Mouse (Mus musculus) midbrain, postnatal 0 days (tissue): Measurements from ENCODE around the gene Slc16a8. TPM values are rescaled to one million over a fixed set of nuclear protein-coding genes. Genes with fewer than 3 reads are reported as not detected.
A peak's percentile ranks its signal among the peaks of the same experiment; 100 is the strongest.

Experiments used
- ATAC-seq: fragments of 200-750 bp; cut with Nextera tagmentation; 2 replicates; pipeline ENCODE4 v1.8.0; 2017; ENCODE audit warnings: moderate number of reproducible peaks, mild to moderate bottlenecking, moderate TSS enrichment, moderate library complexity; ENCODE audit not compliant: low FRiP score
- DNase-seq: peaks from one replicate; pipeline ENCODE4 v3.0.0-alpha.2; 2015; ENCODE audit warnings: low spot score
- H3K27ac ChIP-seq: fragments of 300-500 bp; sonication (generic); 2 replicates; pipeline ENCODE4 v1.5.1; 2014; ENCODE audit warnings: low read depth, mild to moderate bottlenecking, low read length, mixed read lengths
- H3K27me3 ChIP-seq: fragments of 300-500 bp; sonication (generic); 2 replicates; pipeline ENCODE4 v1.6.1; 2014; ENCODE audit warnings: low read length, control low read depth, mixed read lengths; ENCODE audit not compliant: insufficient read depth
- H3K36me3 ChIP-seq: fragments of 300-500 bp; sonication (generic); 2 replicates; pipeline ENCODE4 v1.6.1; 2014; ENCODE audit warnings: low read length, control low read depth, mixed read lengths; ENCODE audit not compliant: insufficient read depth
- H3K4me1 ChIP-seq: fragments of 300-500 bp; sonication (generic); 2 replicates; pipeline ENCODE4 v1.6.1; 2014; ENCODE audit warnings: mild to moderate bottlenecking, control low read depth, antibody characterized with exemption, low read length, mixed read lengths; ENCODE audit not compliant: insufficient read depth
- H3K4me2 ChIP-seq: fragments of 300-500 bp; sonication (generic); 2 replicates; pipeline ENCODE4 v1.6.1; 2014; ENCODE audit warnings: low read depth, mild to moderate bottlenecking, low read length, mixed read lengths; ENCODE audit not compliant: poor library complexity, severe bottlenecking
- H3K4me3 ChIP-seq: fragments of 300-500 bp; sonication (generic); 2 replicates; pipeline ENCODE4 v1.5.1; 2014; ENCODE audit warnings: low read depth, mild to moderate bottlenecking, low read length, moderate library complexity
- H3K9ac ChIP-seq: fragments of 300-500 bp; sonication (generic); replicated peaks from 2 replicates; pipeline ENCODE4 v1.6.1; 2014; ENCODE audit warnings: mild to moderate bottlenecking, low read length, moderate library complexity, mixed read lengths; ENCODE audit not compliant: poor library complexity, severe bottlenecking
- H3K9me3 ChIP-seq: fragments of 300-500 bp; sonication (generic); 2 replicates; pipeline ENCODE4 v1.6.1; 2016; ENCODE audit warnings: low read length, control low read depth
- CTCF ChIP-seq: IDR thresholded peaks from 2 replicates; pipeline ENCODE4 v1.5.1; 2016; ENCODE audit warnings: antibody characterized with exemption, mild to moderate bottlenecking
- WGBS: fragments of 180-500 bp; shearing (Covaris S2); extraction: QIAGEN DNeasy Blood & Tissue Kit; methylation state at CpG from one replicate; pipeline ENCODE4 v1.1.7; 2014; 5-methylcytosine and 5-hydroxymethylcytosine counted together
- polyA plus RNA-seq: library from polyadenylated mRNA; unstranded; fragments of >200 nt; fragmentation: Nextera tagmentation; extraction: Ambion mirVana; gene quantifications from 2 replicates; pipeline ENCODE4 v1.2.1, GENCODE M21; 2015
- total RNA-seq: library from RNA; depleted of rRNA; stranded (reverse); fragments of >200 nt; gene quantifications from 2 replicates; pipeline ENCODE4 v1.2.3, GENCODE M21; 2014

The Slc16a8 gene
- total and polyA plus RNA-seq, 2 experiments from 2014 or later: 0.54 to 0.93 TPM

- Histone ChIP-seq H3K4me2 (peak overlapping the region; percentile 62), H3K9ac (peak overlapping the region; percentile 13; the same call in 1 of the 2 replicates), H3K4me3 (peak overlapping the region; percentile 39), H3K9me3 (no peaks in the 10 kb centered on the region), H3K36me3 (no peaks in the 10 kb centered on the region), H3K4me1 (no peaks in the 10 kb centered on the region), H3K27ac (peak overlapping the region; percentile 34; the same call in 1 of the 2 replicates), H3K27me3 (no peaks in the 10 kb centered on the region)
- 15% methylated on average over 17 of the region's 17 CpGs for WGBS
- ATAC-seq: no peak; the same call in 1 of the 2 replicates
- peak; percentile 67 for DNase-seq
- TF ChIP-seq CTCF: peak; percentile 85
Measured at GRCm38 (mm10) chr15:79271124-79271746, 16.7 kb upstream of the Slc16a8 start.

GRCm38 (mm10) chr15:79270317-79271123, 16.0 kb upstream of the Slc16a8 start:
- TF ChIP-seq CTCF: no peak
- Histone ChIP-seq H3K9ac (peak overlapping the region; percentile 13; the same call in 1 of the 2 replicates), H3K9me3 (no peaks in the 10 kb centered on the region), H3K36me3 (no peaks in the 10 kb centered on the region), H3K4me1 (no peaks in the 10 kb centered on the region), H3K4me2 (peak overlapping the region; percentile 62), H3K27ac (peak overlapping the region; percentile 34; the same call in 1 of the 2 replicates), H3K4me3 (peak overlapping the region; percentile 39), H3K27me3 (no peaks in the 10 kb centered on the region)
- WGBS: under 1% methylated on average over 33 of the region's 33 CpGs
- peak; percentile 54 for DNase-seq
- ATAC-seq: 0 out of 2 replicates have a peak, but pooled peaks have one; percentile 35

GRCm38 (mm10) chr15:79268521-79268920, 14.0 kb upstream of the Slc16a8 start:
- Histone ChIP-seq H3K4me2 (no peak overlapping the region), H3K4me1 (no peaks in the 10 kb centered on the region), H3K36me3 (no peaks in the 10 kb centered on the region), H3K9me3 (no peaks in the 10 kb centered on the region), H3K27me3 (peaks cover 6% of the 10 kb centered on the region), H3K4me3 (no peak overlapping the region), H3K27ac (no peak overlapping the region), H3K9ac (no peak overlapping the region)
- TF ChIP-seq CTCF: no peak
- ATAC-seq: no peak
- no peak for DNase-seq
- 43% methylated on average over 1 of the region's 1 CpGs for WGBS

GRCm38 (mm10) chr15:79265384-79265783, 10.8 kb upstream of the Slc16a8 start:
- no peak overlapping the region for H3K9ac ChIP-seq
- no peak overlapping the region for H3K27ac ChIP-seq
- no peak for TF ChIP-seq CTCF
- ATAC-seq (no peak), DNase-seq (no peak)
- no peak overlapping the region for H3K4me3 ChIP-seq
- no peaks in the 10 kb centered on the region for H3K9me3 ChIP-seq
- 0 out of 2 replicates have a peak, but pooled peaks cover 3% of the 10 kb centered on the region for H3K4me1 ChIP-seq
- WGBS: 74% methylated on average over 4 of the region's 4 CpGs
- no peak overlapping the region for H3K4me2 ChIP-seq
- H3K36me3 ChIP-seq: no peaks in the 10 kb centered on the region
- H3K27me3 ChIP-seq: peaks cover 18% of the 10 kb centered on the region

GRCm38 (mm10) chr15:79263726-79264125, 9.2 kb upstream of the Slc16a8 start:
- DNase-seq (no peak), ATAC-seq (no peak)
- Histone ChIP-seq H3K9ac (no peak overlapping the region), H3K27ac (no peak overlapping the region), H3K36me3 (no peaks in the 10 kb centered on the region), H3K4me2 (no peak overlapping the region), H3K9me3 (no peaks in the 10 kb centered on the region), H3K4me3 (no peak overlapping the region), H3K4me1 (0 out of 2 replicates have a peak, but pooled peaks cover 3% of the 10 kb centered on the region), H3K27me3 (peaks cover 18% of the 10 kb centered on the region)
- WGBS: 83% methylated on average over 6 of the region's 6 CpGs
- TF ChIP-seq CTCF: no peak
